Mouse (Mus musculus) liver, postnatal 0 days (tissue): ENCODE results near the gene Olfr994.

Source experiments
- CTCF ChIP-seq: sonication (generic); IDR thresholded peaks from 2 replicates; pipeline ENCODE4 v1.5.1; 2016; ENCODE audit warnings: antibody characterized with exemption, low read depth
- EP300 ChIP-seq: IDR thresholded peaks from 2 replicates; pipeline ENCODE4 v1.6.1; 2016; ENCODE audit warnings: antibody characterized with exemption, low read depth, mild to moderate bottlenecking

- TF ChIP-seq CTCF (no peak), EP300 (no peak)
Measured at GRCm38 (mm10) chr2:85466801-85467325, 30.6 kb upstream of the Olfr994 start.
